ENCODE assay signal across 9 mouse cellular contexts in the genomic region with DNA sequence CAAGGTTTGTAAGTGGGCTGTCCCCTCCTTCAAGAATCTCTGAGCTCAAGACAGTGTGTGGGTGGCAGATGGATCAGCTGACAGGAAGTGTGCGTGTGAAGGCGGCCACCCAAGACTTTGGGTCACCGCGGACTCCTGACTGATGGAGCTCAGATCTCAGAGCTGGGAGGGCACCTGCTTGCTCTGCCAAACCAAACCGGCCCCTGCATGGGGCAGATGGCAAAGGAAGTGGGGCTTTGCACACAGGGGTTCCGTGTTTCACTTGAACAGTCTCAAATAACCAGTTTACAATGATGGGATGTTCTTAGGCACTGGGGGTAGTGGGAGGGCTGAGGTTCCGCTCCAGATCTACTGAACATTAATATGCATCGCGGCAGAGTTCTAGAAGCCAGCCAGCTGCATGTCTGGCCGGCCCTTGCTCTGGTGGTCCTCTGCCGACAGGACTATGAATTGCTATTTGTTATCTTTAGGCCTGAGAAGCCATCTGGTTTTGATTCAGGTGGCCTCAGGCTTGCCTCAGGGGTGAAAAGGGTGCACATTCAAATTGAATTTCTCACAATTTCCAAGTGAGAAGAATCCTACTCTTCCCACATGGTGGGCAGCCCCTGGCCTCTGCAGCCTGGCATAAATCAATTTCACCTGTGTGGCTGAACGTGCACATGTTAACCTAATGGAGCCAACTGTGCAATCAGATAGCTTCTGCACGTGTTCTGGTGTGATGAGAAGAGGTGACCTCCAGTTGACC.
DNase-seq lines count a peak whose midpoint lies in the region; ATAC-seq and TF ChIP-seq lines count a peak whose summit lies in the region.
"Had no signal": no experiment of that assay in that cellular context is flagged by ENCODE, and none has a peak within 500 bp of the region (broad histone marks: within the 10 kb centered on the region; RNA-seq: fewer than 3 reads in every experiment).

No protein-coding gene starts in this region.

- peak; percentile 2 for DNase-seq in kidney, adult 2 months
- DNase-seq in kidney, adult 18-20 months = no peak
- DNase-seq in B cell, adult 2 months = peak; percentile 69 to 70
- peak; percentile 80 for DNase-seq in embryo, embryonic 10.5 days (ENCODE audit: low spot score)
- DNase-seq in lung, postnatal 14 days = peak; percentile 7
- DNase-seq in midbrain, postnatal 0 days (ENCODE audit: low spot score) = no peak
- DNase-seq in gastrocnemius, adult 8-10 months (ENCODE audit: low spot score in 2 of 2) = no peak
- no peak for DNase-seq in layer of hippocampus, adult 9-10 months (ENCODE audit: low spot score)

- WGBS in kidney, adult 2 months = 38% methylated on average over 13 of the region's 13 CpGs
- 82% methylated on average over 13 of the region's 13 CpGs for WGBS in midbrain, postnatal 0 days

- H3K9ac ChIP-seq in midbrain, postnatal 0 days (replicated peaks; ENCODE audit: low read length, poor library complexity, severe bottlenecking) = no peak overlapping the region
- H3K9ac ChIP-seq: hindbrain, embryonic 15.5 days had no signal

- no peak for TF ChIP-seq POLR2A in kidney, adult 2 months (IDR thresholded peaks at IDR 0.05; ENCODE audit: low read depth, low read length)

- no peak for ATAC-seq in midbrain, postnatal 0 days (ENCODE audit: low FRiP score)

- TF ChIP-seq CTCF in kidney, adult 2 months (conservative IDR thresholded peaks at IDR 0.05; ENCODE audit: insufficient read depth, insufficient read length, low read depth, low read length) = no peak
- no peak for TF ChIP-seq CTCF in midbrain, postnatal 0 days (IDR thresholded peaks at IDR 0.05)

- no peak overlapping the region for H3K4me3 ChIP-seq in kidney, adult 2 months (ENCODE audit: insufficient read depth, low read depth, low read length)
- H3K4me3 ChIP-seq in midbrain, postnatal 0 days (ENCODE audit: low read depth, low read length) = no peak overlapping the region
- H3K4me3 ChIP-seq: hindbrain, embryonic 15.5 days had no signal

- no peaks in the 10 kb centered on the region for H3K4me1 ChIP-seq in kidney, adult 2 months (ENCODE audit: control insufficient read depth, insufficient read depth, low read length)
- H3K4me1 ChIP-seq in midbrain, postnatal 0 days (ENCODE audit: insufficient read depth, low read length) = no peaks in the 10 kb centered on the region

- no peaks in the 10 kb centered on the region for H3K27me3 ChIP-seq in kidney, adult 2 months (replicated peaks; ENCODE audit: control insufficient read depth, insufficient read depth, low read length)
- no peaks in the 10 kb centered on the region for H3K27me3 ChIP-seq in midbrain, postnatal 0 days (ENCODE audit: insufficient read depth, low read length)
- H3K27me3 ChIP-seq: hindbrain, embryonic 15.5 days had no signal

- H3K9me3 ChIP-seq in midbrain, postnatal 0 days (ENCODE audit: low read length) = no peaks in the 10 kb centered on the region
- H3K9me3 ChIP-seq: hindbrain, embryonic 15.5 days had no signal

- H3K27ac ChIP-seq in kidney, adult 2 months (ENCODE audit: insufficient read depth, low read depth, low read length) = no peak overlapping the region
- no peak overlapping the region for H3K27ac ChIP-seq in midbrain, postnatal 0 days (ENCODE audit: low read depth, low read length)
- H3K27ac ChIP-seq: hindbrain, embryonic 15.5 days had no signal

- no peak overlapping the region for H3K4me2 ChIP-seq in midbrain, postnatal 0 days (ENCODE audit: low read depth, low read length, poor library complexity, severe bottlenecking)
- H3K4me2 ChIP-seq: hindbrain, embryonic 15.5 days had no signal

- no peaks in the 10 kb centered on the region for H3K36me3 ChIP-seq in kidney, adult 2 months (ENCODE audit: control insufficient read depth, insufficient read depth, low read length)
- H3K36me3 ChIP-seq in midbrain, postnatal 0 days (ENCODE audit: insufficient read depth, low read length) = no peaks in the 10 kb centered on the region
- H3K36me3 ChIP-seq: hindbrain, embryonic 15.5 days had no signal

Comparison
In these comparisons a context has a peak if more than half of its experiments do, and no peak if none do; other contexts are left out.
1. DNase-seq: peak in kidney, adult 2 months (single experiment), B cell, adult 2 months (2 of 2), embryo, embryonic 10.5 days (single experiment) and lung, postnatal 14 days (single experiment); none in kidney, adult 18-20 months (single experiment), midbrain, postnatal 0 days (single experiment), gastrocnemius, adult 8-10 months (0 of 2) and layer of hippocampus, adult 9-10 months (single experiment).